Mouse (Mus musculus) yolk sac, embryonic 10.5 days (tissue): ENCODE results near the gene Hpse2.

Experiments used
- DNase-seq: peaks from one replicate; pipeline ENCODE4 v3.0.0-alpha.2; 2017; ENCODE audit warnings: low spot score

The Hpse2 gene

GRCm38 (mm10) chr19:42779531-42780155 is 608.5 kb downstream of the Hpse2 start, which contains the start of gene Hps1:
Gene Hps1, minus strand, starts transcription at chr19:42779978.
- DNase-seq = peak; percentile 91

DNA sequence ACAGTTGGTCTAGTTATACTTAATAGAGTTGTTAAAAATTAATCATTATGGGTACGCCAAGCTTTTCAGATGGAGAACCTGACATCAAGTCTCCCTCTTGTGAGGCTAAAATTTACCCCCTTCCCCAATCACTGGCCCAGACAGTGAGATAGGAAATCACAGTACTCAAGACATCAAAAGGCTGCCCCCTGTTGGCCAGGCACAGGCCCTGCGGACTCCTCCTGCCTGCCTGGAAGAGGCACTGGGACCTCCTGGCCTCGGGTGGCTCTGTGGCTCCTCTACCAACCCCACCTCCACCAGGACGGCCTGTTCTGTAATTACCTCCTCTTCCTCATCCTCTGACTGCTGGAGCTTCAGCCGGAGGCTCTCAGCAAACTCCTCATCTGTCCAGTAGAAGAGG is 610.4 kb downstream of the Hpse2 start:
- no peak for DNase-seq

- no peak for DNase-seq
Observed at GRCm38 (mm10) chr19:42776813-42777212, 611.3 kb downstream of the Hpse2 start.

- DNase-seq = no peak
Observed at GRCm38 (mm10) chr19:42770141-42770872, 617.8 kb downstream of the Hpse2 start.

- DNase-seq = no peak
Observed at GRCm38 (mm10) chr19:42769648-42770047, 618.5 kb downstream of the Hpse2 start.

DNA sequence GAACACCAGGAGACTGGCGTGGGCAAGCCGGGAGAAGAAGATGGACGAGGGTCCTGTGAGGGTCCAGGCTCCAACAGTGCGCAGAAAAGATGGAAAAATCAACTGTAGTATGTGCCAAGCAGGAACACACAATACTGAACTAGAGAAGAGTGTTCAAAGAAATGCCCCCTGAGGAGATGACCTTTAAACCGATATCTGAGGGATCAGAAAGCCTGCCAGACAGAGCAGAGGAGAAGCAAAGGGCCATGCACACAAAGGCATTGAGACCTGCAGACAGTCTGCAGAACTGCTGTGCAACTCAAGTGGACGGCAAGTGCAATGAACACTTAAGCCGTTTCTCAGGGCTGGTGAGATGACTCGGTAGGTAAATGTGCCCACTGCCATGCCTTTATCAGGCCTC is 620.8 kb downstream of the Hpse2 start:
- no peak for DNase-seq

DNA sequence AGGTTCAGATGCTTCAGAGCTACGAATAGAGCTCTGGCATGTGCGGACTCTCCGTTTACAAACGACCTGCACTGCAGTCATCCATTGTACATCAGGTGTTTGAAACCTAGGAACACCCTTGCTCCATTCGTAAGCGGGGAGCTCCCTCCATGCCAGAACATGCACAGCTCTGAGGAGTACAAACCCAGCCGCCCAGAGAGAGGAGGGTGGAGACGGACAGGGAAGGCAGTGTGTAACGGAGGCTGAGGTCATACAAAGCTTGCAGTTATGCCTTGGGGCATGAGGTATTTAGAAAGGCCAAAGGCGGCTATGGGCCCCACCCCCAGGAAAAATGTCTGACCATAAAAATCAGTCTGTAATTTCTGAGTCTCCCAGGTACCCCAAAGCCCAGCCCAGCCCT is 623.8 kb downstream of the Hpse2 start:
- DNase-seq = no peak

DNA sequence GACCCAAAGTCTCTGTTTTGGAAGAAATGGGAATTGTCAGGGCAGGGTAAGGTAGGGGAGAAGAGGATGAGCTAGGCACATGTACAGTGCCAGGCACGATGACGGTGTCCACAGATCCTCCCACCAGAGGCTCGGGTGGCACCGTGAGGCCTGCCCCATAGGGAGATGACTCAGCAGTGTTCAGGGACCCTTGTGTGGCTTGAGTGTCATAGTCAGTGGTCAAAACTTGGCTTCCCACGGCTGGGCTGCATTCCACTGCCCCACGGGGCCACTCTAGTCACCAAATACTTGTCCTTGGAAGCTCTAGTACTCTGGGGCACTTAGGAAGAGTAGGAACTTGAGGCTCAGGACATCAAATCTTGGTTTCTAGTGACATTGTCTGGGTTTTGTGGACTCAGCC is 631.5 kb downstream of the Hpse2 start:
- DNase-seq = no peak

DNA sequence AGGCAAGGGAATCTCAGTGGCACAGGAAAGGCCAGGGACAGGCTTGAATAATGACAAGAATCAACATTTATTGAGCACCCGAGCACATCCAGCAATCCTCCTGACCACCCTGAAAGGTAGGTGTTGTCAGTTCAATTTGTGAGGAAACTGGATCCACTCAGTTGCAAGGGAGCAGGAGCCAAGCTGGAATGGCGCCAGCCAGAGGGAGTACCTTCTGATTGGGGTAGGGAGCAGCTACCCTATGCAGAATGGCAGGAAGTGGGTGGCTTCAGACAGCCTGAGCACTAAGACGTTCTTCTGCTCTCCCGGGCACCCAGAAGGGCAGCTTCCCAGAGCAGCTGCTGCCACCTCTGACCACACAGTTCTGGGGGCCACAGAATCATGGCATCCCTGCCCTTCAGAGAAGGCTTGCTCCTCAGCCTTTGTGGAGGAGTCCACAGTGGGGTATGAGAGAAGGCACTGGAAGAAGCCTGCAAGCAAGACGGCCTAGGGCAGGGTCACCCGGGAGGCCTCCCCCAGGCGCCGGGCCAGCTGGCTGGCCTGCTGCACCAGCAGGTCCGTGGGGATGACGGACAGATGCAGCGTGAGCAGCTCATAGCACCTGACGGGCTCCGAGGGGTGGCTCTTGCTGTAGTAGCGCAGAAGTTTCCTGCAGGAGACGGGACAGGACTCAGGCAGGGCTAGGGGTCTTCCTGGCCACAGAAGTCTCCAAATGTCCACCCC is 632.8 kb downstream of the Hpse2 start:
- DNase-seq = no peak

- DNase-seq = peak; percentile 78
Observed at GRCm38 (mm10) chr19:42753141-42753917, 634.8 kb downstream of the Hpse2 start.

DNA sequence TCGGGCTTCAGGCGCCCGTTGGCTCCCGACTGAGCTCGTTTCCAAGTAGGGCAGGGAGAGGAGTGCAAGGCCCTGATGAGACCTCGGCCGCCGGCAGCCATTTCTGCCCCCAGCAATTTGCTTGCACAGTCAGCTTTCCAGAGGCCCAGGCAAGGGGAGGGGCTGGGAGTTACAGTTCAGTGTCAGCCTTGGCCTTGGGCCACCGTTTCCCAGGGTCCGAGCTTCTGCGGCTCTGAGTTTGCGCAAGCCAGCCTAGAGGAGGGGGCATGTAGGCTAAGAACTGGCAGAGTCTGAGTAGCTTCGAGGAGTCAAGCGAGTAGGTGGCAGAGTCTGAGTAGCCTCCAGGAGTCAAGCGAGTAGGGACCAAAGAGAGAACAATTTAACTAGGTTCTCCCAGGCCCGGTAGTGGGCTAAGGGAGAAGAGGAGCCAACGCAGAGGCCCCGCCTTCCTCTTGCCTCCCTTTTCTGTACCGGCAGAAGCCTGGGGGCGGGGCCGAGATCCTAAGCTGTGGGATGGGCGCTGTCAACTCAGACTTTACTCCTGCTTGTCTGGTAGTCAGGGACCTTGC is 635.7 kb downstream of the Hpse2 start, which contains the start of gene Pyroxd2:
Pyroxd2 (minus strand) TSS at position 413 of the 569 bp plus-strand sequence.
- DNase-seq = peak; percentile 92

GRCm38 (mm10) chr19:42750196-42750595 is 638.0 kb downstream of the Hpse2 start:
- peak; percentile 37 for DNase-seq

GRCm38 (mm10) chr19:42746702-42747101 is 641.5 kb downstream of the Hpse2 start:
- DNase-seq = no peak

DNA sequence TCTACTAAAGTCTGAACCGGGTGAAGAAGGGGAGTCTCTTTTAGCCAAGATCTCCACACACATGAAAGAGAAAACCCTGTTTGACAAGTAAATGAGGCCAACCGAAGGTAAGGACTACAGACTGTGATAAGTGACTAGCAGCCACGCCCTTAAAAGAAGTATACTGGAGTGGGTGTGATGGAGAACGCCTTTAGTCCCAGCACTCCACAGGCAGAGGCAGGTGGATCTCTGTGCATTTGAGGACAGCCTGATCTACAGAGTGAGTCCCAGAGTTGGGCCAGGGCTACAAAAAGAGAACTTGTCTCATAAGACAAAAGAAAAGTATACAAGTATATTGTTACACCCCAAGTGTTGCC is 642.3 kb downstream of the Hpse2 start:
- no peak for DNase-seq

GRCm38 (mm10) chr19:42745084-42745868 is 642.9 kb downstream of the Hpse2 start:
- no peak for DNase-seq

- DNase-seq = peak; percentile 54
Observed at GRCm38 (mm10) chr19:42744162-42744586, 644.0 kb downstream of the Hpse2 start.

GRCm38 (mm10) chr19:42743261-42743660 is 644.9 kb downstream of the Hpse2 start:
- no peak for DNase-seq

GRCm38 (mm10) chr19:42741884-42742283 is 646.3 kb downstream of the Hpse2 start:
- DNase-seq = no peak

DNA sequence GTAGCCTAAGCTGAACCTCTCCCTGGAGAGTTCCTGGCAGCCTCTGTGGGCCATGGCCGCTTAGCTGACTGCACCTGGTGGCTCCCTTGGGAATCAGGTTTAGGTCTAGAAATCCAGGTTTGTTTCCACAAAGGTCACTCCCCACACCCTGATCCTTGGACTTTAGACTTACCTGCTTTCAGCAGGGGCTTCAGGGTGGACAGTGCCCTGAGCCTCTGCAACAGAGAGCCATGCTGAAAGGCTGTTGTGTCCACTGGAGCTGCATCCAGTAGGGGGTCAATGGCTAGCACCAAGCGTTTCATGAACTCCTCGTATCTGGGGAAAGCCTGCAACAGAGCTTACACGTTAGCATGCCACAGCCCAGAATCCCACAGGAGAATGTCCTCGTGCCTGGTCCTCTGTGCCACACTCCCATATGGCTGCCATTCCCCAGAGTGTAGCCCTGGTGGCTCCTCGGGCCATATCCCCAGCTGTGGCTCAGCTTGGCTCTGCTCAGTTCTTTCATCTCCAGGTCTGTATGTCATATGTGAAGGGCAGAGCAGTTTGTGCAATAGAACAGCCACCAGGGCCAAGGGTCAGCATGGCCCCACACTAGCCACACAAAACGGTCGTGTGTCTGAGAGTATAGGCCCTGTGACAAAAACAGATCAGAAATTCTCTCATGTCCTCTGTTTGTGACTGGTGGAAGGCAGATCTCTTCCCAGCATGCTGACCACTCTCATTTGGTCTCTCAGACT is 647.8 kb downstream of the Hpse2 start:
- DNase-seq = no peak

- DNase-seq = no peak
Observed at GRCm38 (mm10) chr19:42739734-42740133, 648.4 kb downstream of the Hpse2 start.
